Mouse (Mus musculus) heart, postnatal 0 days (tissue): Measurements from ENCODE around the gene Rnf183.
A peak's percentile ranks its signal among the peaks of the same experiment; 100 is the strongest.

Experiments used
- CTCF ChIP-seq: IDR thresholded peaks from 2 replicates; pipeline ENCODE4 v1.5.1; 2016; ENCODE audit warnings: antibody characterized with exemption, control low read depth, low read depth
- EP300 ChIP-seq: IDR thresholded peaks from 2 replicates; pipeline ENCODE4 v1.6.1; 2016; ENCODE audit warnings: antibody characterized with exemption, low read depth

DNA sequence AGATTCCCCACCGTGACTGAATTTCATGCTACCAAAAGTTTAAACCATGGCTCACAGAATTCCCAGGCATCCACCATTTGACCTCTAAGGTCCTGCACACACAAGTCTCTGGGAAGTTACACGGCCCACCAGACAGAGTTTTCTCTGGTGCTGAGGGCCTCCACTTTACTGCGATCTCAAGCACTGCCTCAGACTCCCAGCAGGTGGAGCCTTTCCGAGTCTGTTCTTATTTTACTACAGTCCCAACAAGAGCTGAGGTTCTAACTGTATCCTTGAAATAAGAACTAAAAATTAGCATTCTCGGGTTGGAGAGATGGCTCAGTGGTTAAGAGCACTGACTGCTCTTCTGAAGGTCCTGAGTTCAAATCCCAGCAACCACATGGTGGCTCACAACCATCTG lies 19.9 kb upstream of the Rnf183 start:
- TF ChIP-seq CTCF (peak; percentile 53), EP300 (no peak)
